Mouse (Mus musculus) lung, postnatal 4 days (tissue): ENCODE data around the gene Trim50.
A peak's percentile ranks its signal among the peaks of the same experiment; 100 is the strongest.
"Not testable (repeated sequence)": the region's sequence is repeated elsewhere in the genome, so short reads cannot be mapped to it uniquely, and the experiment has no call there.

Experiments
- DNase-seq, 2 experiments: peaks; one replicate each; pipeline ENCODE4 v3.0.0; 2021

Gene Trim50

GRCm38 (mm10) chr5:135352995-135353394 lies at the start of gene Trim50:
Gene Trim50, plus strand, starts transcription at chr5:135353295.
- no peak for DNase-seq

- no peak for DNase-seq
Observed at GRCm38 (mm10) chr5:135306321-135306965, 46.7 kb upstream of the Trim50 start.

- DNase-seq, result no peak
Observed at GRCm38 (mm10) chr5:135316177-135316576, 36.9 kb upstream of the Trim50 start.

- no peak for DNase-seq
Observed at GRCm38 (mm10) chr5:135319856-135320255, 33.2 kb upstream of the Trim50 start.

DNA sequence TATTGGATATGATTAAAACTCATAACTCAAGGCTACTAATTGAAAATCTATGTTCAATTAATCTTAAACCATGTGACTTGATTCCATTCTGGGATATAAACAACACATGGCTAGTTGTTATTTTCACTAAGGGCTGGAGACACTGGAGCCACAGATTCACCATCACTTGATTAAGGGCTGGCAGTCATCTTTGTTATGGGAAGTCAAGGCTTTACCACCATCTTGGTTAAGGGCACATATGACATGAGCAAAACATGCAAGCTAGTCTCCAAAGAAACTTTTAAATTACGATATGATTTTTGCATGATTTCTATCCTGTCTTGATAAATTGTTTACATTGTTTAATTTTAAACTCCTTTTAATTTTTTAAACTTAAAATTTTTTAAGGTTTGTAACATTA lies 30.9 kb upstream of the Trim50 start:
- DNase-seq, result no peak

- no peak for DNase-seq
Observed at GRCm38 (mm10) chr5:135326121-135326659, 26.9 kb upstream of the Trim50 start.

GRCm38 (mm10) chr5:135329471-135329870 lies 23.6 kb upstream of the Trim50 start:
- no peak for DNase-seq

DNA sequence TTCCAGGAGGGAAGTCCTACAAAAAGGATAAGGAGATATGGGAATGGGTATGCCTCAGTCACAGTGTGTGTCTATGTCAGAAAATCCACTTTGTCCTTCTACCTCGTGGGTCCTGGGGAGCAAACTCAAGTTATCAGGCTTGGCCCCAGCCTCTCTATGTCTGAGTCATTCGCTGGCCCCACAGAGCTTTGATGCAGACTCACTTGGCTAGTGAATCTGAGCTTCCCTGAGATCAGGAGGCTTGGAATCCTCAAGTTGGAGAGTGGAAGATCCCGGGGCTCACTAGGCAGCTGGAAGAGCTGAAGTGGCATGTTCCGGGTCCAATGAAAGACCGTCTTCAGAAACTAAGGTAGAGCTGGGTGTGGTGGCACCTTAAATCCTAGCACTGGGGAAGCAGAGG lies 22.9 kb upstream of the Trim50 start:
- DNase-seq, result no peak

DNA sequence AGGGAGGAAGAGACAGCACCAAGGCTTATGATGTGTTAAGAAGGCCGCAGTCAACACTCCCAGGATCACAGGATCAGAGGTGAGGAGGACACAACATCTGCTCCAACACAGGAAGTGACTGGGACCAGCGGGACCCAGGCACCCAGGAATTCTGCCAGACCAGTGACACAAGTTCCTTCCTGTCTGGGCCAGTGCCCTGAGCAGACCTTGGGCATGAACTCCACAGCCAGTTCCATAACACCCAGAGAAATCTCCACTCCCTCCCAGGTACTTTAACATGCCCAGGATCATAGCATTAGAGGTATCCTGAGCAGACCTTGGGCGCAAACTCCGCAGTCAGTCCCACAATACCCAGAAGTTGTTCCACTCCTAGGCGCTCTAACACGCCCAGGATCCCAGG lies 21.9 kb upstream of the Trim50 start:
- DNase-seq, result peak in 1 of 2 experiments; percentile 34

DNA sequence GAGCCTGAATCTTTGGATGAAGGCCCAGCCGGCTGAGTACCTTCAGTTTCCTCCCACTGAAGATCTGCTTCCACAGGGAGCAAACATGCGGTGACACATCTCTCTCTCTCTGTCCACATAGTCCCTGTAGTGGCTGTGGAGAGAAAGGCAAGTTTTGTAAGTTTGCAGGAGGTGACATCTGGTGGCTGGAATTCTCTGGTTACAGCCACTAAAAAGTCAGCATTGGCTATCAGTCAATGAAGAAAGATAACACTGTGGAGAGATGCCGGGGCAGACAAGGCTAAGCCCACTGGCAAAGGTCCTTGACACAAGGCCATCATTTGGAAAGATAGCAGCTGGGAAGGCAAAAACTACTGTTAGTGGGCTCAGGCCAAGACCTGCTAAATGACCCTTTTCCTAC lies 15.5 kb upstream of the Trim50 start:
- DNase-seq, result no peak

DNA sequence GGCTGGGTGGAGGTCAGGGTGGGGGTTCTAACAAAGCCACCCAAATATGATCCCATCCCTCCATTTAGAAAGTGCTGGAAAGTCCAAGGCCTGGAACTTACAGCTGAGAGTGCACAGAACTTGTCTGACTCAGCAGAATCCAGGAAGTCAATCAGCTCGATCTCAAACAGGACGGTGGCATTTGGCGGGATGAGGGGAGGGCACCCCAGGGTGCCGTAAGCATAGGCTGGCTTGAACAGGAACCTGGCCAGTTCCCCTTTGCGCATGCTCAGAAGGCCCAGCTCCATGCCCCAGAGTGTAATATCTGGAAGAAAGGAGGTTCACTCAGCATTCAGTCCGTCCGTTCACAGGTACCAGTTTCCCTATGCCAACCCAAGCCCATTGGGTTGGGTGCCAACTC lies 7.1 kb upstream of the Trim50 start:
- DNase-seq, result no peak

GRCm38 (mm10) chr5:135346430-135346829 lies 6.7 kb upstream of the Trim50 start:
- DNase-seq, result no peak

- DNase-seq, result peak in 1 of 2 experiments; percentile 2
Observed at GRCm38 (mm10) chr5:135347511-135348011, 5.5 kb upstream of the Trim50 start.

DNA sequence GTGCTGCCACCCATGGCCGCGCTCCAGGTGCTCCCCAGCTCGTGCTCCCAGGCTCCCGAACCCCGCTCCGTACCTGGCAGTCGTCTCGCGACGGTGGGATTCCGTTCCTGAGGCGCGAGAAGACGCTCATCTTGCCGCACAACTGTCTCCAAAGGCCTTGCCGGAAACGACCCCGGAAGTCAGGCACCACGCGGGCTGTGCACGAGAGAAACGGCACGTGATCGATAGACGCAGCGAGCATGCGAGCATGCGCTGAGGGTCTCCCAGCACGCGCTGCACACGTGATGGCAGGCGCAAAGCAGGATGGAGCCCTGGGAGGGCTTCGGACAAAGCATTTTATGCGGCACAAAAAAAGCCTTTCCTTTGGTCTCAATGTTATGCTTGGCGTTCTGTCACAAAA lies 3.2 kb upstream of the Trim50 start, which contains the start of gene Fkbp6:
Gene Fkbp6 (minus strand): TSS at position 183 of the 400 bp plus-strand sequence.
- DNase-seq, result no peak

GRCm38 (mm10) chr5:135351606-135352005 lies 1.5 kb upstream of the Trim50 start:
- no peak for DNase-seq

DNA sequence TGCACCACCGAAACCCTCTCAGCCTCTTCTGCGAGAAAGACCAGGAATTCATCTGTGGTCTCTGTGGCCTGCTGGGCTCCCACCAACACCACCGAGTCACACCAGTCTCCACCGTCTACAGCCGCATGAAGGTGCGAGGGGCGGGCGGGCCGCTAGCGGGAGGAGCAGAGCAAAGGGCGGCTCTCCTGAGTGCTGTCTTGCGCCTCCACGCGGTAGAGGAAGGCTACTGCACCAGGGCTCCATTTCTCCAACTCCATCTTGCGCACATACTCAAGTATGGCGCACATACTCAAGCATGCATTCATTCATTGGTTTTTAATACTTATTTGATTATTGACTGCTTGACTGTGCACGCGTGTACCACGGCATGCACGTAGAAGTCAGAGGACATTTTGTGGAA lies 469 bp downstream of the Trim50 start:
- DNase-seq, result no peak

- DNase-seq, result no peak
Observed at GRCm38 (mm10) chr5:135356090-135356489, 3.0 kb downstream of the Trim50 start.

GRCm38 (mm10) chr5:135357556-135357955 lies 4.5 kb downstream of the Trim50 start:
- peak in 1 of 2 experiments; percentile 51 for DNase-seq

- DNase-seq, result no peak
Observed at GRCm38 (mm10) chr5:135359772-135360171, 6.7 kb downstream of the Trim50 start.

- DNase-seq, result no peak
Observed at GRCm38 (mm10) chr5:135362572-135362971, 9.5 kb downstream of the Trim50 start.

DNA sequence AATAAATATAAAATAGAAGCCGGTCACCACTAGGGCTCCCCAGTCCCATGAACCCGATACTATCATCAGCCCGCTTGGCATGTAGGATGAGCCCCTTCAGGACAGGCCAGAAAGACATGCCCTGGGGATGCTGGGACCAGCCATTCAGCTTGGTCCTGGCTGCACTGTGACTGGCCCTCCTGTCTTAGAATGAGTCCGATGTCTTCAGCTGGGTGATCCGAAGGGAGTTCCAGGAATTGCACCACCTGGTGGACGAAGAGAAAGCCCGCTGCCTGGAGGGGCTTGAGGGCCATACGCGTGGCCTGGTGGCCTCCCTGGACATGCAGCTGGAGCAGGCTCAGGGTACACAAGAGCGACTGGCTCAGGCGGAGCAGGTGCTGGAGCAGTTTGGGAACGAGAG lies 10.4 kb downstream of the Trim50 start:
- peak in 1 of 2 experiments; percentile 37 for DNase-seq

DNA sequence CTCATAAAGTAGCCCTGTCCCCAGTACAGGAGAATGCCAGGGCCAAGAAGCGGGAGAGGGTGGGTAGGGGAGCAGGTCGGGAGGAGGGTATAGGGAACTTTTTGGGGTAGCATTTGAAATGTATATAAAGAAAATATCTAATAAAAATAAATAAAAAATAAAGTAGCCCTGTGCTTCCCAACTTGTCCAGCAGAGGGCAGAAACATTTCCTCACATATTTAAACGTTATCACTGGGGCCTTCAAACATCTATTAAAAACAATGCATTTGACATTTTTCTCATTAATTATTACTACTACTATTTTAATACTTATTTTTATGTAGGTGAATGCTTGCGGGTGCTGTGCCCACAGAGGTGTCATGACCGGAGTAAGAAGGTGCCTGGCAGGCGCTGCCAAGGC lies 14.7 kb downstream of the Trim50 start:
- no peak for DNase-seq

- DNase-seq, result peak in 1 of 2 experiments; percentile 31
Observed at GRCm38 (mm10) chr5:135368312-135368711, 15.2 kb downstream of the Trim50 start.

- not testable (repeated sequence) for DNase-seq
Observed at GRCm38 (mm10) chr5:135369196-135369595, 16.1 kb downstream of the Trim50 start.
